Mouse (Mus musculus): Measurements from ENCODE around the gene 4933406M09Rik. TPM values are rescaled to one million over a fixed set of nuclear protein-coding genes. Genes with fewer than 3 reads are reported as not detected.

Gene 4933406M09Rik
- polyA plus RNA-seq, 1 experiment from 2014 or later = not detected

DNA sequence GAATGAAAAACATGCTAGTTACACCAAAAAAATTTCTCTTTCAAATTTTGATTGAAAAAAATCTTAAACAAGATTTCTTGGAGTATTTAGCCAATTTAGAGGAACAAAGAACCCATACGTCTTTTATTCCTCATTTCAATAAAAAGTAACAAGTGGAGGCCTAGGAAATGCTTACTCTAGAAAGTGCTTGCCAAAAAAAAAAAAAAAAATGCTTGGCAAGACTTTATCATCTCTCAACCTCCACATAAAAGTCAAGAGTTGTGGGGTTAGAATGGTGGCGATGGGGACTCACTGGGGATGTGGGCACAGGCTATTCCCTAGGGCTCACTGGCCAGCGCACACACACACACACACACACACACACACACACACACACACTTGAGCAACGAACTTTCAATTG is 22.5 kb upstream of the 4933406M09Rik start:
- Histone ChIP-seq H3K27ac (ENCODE audit: low read depth, low read length) (no peak overlapping the region), H3K4me1 (ENCODE audit: control insufficient read depth, insufficient read depth, low read length) (peaks cover 4% of the 10 kb centered on the region), H3K9me3 (ENCODE audit: control insufficient read depth, low read length) (no peaks in the 10 kb centered on the region), H3K9ac (ENCODE audit: low read length) (no peak overlapping the region), H3K4me2 (ENCODE audit: low read depth) (no peak overlapping the region), H3K4me3 (ENCODE audit: low read depth, low read length) (no peak overlapping the region), H3K27me3 (ENCODE audit: control insufficient read depth, insufficient read depth, low read length) (no peaks in the 10 kb centered on the region), H3K36me3 (ENCODE audit: control insufficient read depth, insufficient read depth, low read length) (peaks cover 2% of the 10 kb centered on the region; the same call in 1 of the 2 replicates)
- WGBS = 76% methylated on average over 4 of the region's 4 CpGs
- DNase-seq (ENCODE audit: low spot score) (no peak), ATAC-seq (ENCODE audit: insufficient read depth, low FRiP score, low TSS enrichment) (no peak)

GRCm38 (mm10) chr1:134365491-134365890 is 20.2 kb upstream of the 4933406M09Rik start:
- Histone ChIP-seq H3K4me2 (ENCODE audit: low read depth) (no peak overlapping the region), H3K9me3 (ENCODE audit: control insufficient read depth, low read length) (no peaks in the 10 kb centered on the region; the same call in 1 of the 2 replicates), H3K27ac (ENCODE audit: low read depth, low read length) (no peak overlapping the region), H3K4me3 (ENCODE audit: low read depth, low read length) (no peak overlapping the region), H3K27me3 (ENCODE audit: control insufficient read depth, insufficient read depth, low read length) (no peaks in the 10 kb centered on the region), H3K4me1 (ENCODE audit: control insufficient read depth, insufficient read depth, low read length) (peaks cover 4% of the 10 kb centered on the region), H3K36me3 (ENCODE audit: control insufficient read depth, insufficient read depth, low read length) (no peaks in the 10 kb centered on the region), H3K9ac (ENCODE audit: low read length) (no peak overlapping the region)
- DNase-seq (ENCODE audit: low spot score) (no peak), ATAC-seq (ENCODE audit: insufficient read depth, low FRiP score, low TSS enrichment) (no peak)
- WGBS = 72% methylated on average over 5 of the region's 5 CpGs

- no peak for ATAC-seq (ENCODE audit: insufficient read depth, low FRiP score, low TSS enrichment)
- Histone ChIP-seq H3K27ac (ENCODE audit: low read depth, low read length) (no peak overlapping the region), H3K4me2 (ENCODE audit: low read depth) (no peak overlapping the region), H3K4me3 (ENCODE audit: low read depth, low read length) (no peak overlapping the region), H3K9ac (ENCODE audit: low read length) (no peak overlapping the region), H3K27me3 (ENCODE audit: control insufficient read depth, insufficient read depth, low read length) (no peaks in the 10 kb centered on the region), H3K36me3 (ENCODE audit: control insufficient read depth, insufficient read depth, low read length) (no peaks in the 10 kb centered on the region), H3K4me1 (ENCODE audit: control insufficient read depth, insufficient read depth, low read length) (no peaks in the 10 kb centered on the region), H3K9me3 (ENCODE audit: control insufficient read depth, low read length) (no peaks in the 10 kb centered on the region; the same call in 1 of the 2 replicates)
- DNase-seq (ENCODE audit: low spot score) = peak; percentile 53
- WGBS = 53% methylated on average over 9 of the region's 9 CpGs
These were observed 16.9 kb upstream of the 4933406M09Rik start for GRCm38 (mm10) chr1:134368777-134369337.

DNA sequence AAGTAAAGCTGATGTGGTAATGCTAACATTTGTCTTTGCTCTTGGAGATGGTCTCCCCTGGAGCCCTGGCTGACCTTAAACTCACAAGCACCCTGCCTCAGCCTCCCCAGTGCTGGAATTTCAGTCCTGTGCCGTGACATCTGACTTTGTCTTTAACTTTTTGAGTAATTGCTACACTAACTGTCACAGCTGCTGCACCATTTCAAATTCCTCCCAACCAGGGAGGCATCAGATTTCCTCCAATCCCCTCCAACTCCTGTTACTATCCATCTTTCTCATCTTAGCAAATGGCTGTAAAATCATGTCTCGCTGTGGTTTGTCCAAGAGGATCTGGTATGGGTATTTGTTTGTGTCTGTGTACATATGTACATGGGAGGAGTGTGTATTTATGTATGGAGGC is 11.6 kb upstream of the 4933406M09Rik start:
- 61% methylated on average over 2 of the region's 2 CpGs for WGBS
- H3K27ac ChIP-seq (ENCODE audit: low read depth, low read length) = no peak overlapping the region
- no peaks in the 10 kb centered on the region; the same call in 1 of the 2 replicates for H3K9me3 ChIP-seq (ENCODE audit: control insufficient read depth, low read length)
- no peak overlapping the region for H3K4me2 ChIP-seq (ENCODE audit: low read depth)
- H3K4me1 ChIP-seq (ENCODE audit: control insufficient read depth, insufficient read depth, low read length) = no peaks in the 10 kb centered on the region
- H3K36me3 ChIP-seq (ENCODE audit: control insufficient read depth, insufficient read depth, low read length) = no peaks in the 10 kb centered on the region
- no peak overlapping the region for H3K9ac ChIP-seq (ENCODE audit: low read length)
- no peaks in the 10 kb centered on the region for H3K27me3 ChIP-seq (ENCODE audit: control insufficient read depth, insufficient read depth, low read length)
- no peak for DNase-seq (ENCODE audit: low spot score)
- H3K4me3 ChIP-seq (ENCODE audit: low read depth, low read length) = no peak overlapping the region
- ATAC-seq (ENCODE audit: insufficient read depth, low FRiP score, low TSS enrichment) = no peak

GRCm38 (mm10) chr1:134381051-134381450 is 4.7 kb upstream of the 4933406M09Rik start:
- no peak overlapping the region for H3K4me3 ChIP-seq (ENCODE audit: low read depth, low read length)
- H3K9me3 ChIP-seq (ENCODE audit: control insufficient read depth, low read length) = no peaks in the 10 kb centered on the region
- no peaks in the 10 kb centered on the region for H3K4me1 ChIP-seq (ENCODE audit: control insufficient read depth, insufficient read depth, low read length)

GRCm38 (mm10) chr1:134381795-134382625 is 3.7 kb upstream of the 4933406M09Rik start:
- Histone ChIP-seq H3K27me3 (ENCODE audit: control insufficient read depth, insufficient read depth, low read length) (no peaks in the 10 kb centered on the region), H3K9me3 (ENCODE audit: control insufficient read depth, low read length) (no peaks in the 10 kb centered on the region), H3K27ac (ENCODE audit: low read depth, low read length) (no peak overlapping the region), H3K9ac (ENCODE audit: low read length) (no peak overlapping the region), H3K4me1 (ENCODE audit: control insufficient read depth, insufficient read depth, low read length) (no peaks in the 10 kb centered on the region), H3K4me3 (ENCODE audit: low read depth, low read length) (peak overlapping the region; percentile 9; the same call in 1 of the 2 replicates), H3K4me2 (ENCODE audit: low read depth) (peak overlapping the region; percentile 40), H3K36me3 (ENCODE audit: control insufficient read depth, insufficient read depth, low read length) (no peaks in the 10 kb centered on the region)
- no peak for ATAC-seq (ENCODE audit: insufficient read depth, low FRiP score, low TSS enrichment)
- 8% methylated on average over 19 of the region's 19 CpGs for WGBS
- DNase-seq (ENCODE audit: low spot score) = no peak

More at GRCm38 (mm10) chr1:134381051-134381450, 4.7 kb upstream of the 4933406M09Rik start:
- Histone ChIP-seq H3K4me2 (ENCODE audit: low read depth) (no peak overlapping the region), H3K9ac (ENCODE audit: low read length) (no peak overlapping the region), H3K36me3 (ENCODE audit: control insufficient read depth, insufficient read depth, low read length) (no peaks in the 10 kb centered on the region), H3K27me3 (ENCODE audit: control insufficient read depth, insufficient read depth, low read length) (no peaks in the 10 kb centered on the region), H3K27ac (ENCODE audit: low read depth, low read length) (no peak overlapping the region)
- 91% methylated on average over 2 of the region's 2 CpGs for WGBS
- no peak for ATAC-seq (ENCODE audit: insufficient read depth, low FRiP score, low TSS enrichment)
- no peak for DNase-seq (ENCODE audit: low spot score)

DNA sequence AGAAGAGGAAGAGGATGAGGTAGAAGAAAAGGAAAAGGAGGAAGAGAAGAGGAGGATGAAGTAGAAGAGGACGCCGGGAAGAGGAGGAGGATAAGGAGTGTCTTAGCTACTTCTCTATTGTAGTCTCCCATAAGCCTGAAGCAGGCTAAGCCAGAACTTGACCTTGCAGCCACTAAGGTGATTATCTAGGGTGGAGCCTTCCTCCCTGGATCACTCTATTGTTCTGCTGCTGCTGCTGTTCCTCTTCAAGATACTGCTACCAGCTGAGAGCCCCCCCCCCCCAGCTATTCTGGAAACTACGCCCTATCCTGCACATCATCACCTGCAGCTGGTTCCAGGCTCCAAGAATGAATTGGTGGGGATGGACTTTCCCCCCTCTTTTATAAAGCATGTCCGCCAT is 1.2 kb upstream of the 4933406M09Rik start:
- Histone ChIP-seq H3K4me1 (ENCODE audit: control insufficient read depth, insufficient read depth, low read length) (no peaks in the 10 kb centered on the region), H3K4me3 (ENCODE audit: low read depth, low read length) (no peak overlapping the region), H3K9me3 (ENCODE audit: control insufficient read depth, low read length) (no peaks in the 10 kb centered on the region), H3K4me2 (ENCODE audit: low read depth) (no peak overlapping the region), H3K36me3 (ENCODE audit: control insufficient read depth, insufficient read depth, low read length) (no peaks in the 10 kb centered on the region), H3K27ac (ENCODE audit: low read depth, low read length) (no peak overlapping the region), H3K9ac (ENCODE audit: low read length) (no peak overlapping the region), H3K27me3 (ENCODE audit: control insufficient read depth, insufficient read depth, low read length) (no peaks in the 10 kb centered on the region)
- no peak for ATAC-seq (ENCODE audit: insufficient read depth, low FRiP score, low TSS enrichment)
- no peak for DNase-seq (ENCODE audit: low spot score)
- WGBS = 73% methylated on average over 4 of the region's 4 CpGs

DNA sequence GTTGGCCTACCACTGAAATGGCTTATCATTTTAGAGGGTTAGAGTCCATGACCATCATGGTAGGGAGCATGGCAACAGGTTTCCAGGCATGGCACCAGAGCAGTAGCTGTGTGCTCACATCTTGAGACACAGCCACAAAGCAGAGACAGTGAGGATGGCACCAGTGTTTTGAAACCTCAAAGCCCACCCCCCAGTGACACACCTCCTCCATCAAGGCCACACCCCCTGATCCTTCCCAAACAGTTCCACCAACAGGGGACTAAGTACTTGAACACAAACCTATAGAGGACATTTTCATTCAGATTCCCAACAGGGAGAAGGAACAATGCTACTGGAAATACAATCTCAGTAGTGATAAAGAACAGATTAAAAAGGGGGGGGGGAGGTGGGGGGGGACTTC is 564 bp upstream of the 4933406M09Rik start:
- H3K4me2 ChIP-seq (ENCODE audit: low read depth) = no peak overlapping the region
- no peak overlapping the region for H3K9ac ChIP-seq (ENCODE audit: low read length)
- DNase-seq (ENCODE audit: low spot score) (no peak), ATAC-seq (ENCODE audit: insufficient read depth, low FRiP score, low TSS enrichment) (no peak)
- H3K9me3 ChIP-seq (ENCODE audit: control insufficient read depth, low read length) = no peaks in the 10 kb centered on the region
- H3K27me3 ChIP-seq (ENCODE audit: control insufficient read depth, insufficient read depth, low read length) = no peaks in the 10 kb centered on the region
- no peak overlapping the region for H3K27ac ChIP-seq (ENCODE audit: low read depth, low read length)
- H3K4me3 ChIP-seq (ENCODE audit: low read depth, low read length) = no peak overlapping the region
- no peaks in the 10 kb centered on the region for H3K4me1 ChIP-seq (ENCODE audit: control insufficient read depth, insufficient read depth, low read length)
- no peaks in the 10 kb centered on the region for H3K36me3 ChIP-seq (ENCODE audit: control insufficient read depth, insufficient read depth, low read length)

GRCm38 (mm10) chr1:134393827-134394226 is 8.1 kb downstream of the 4933406M09Rik start:
- ATAC-seq (ENCODE audit: insufficient read depth, low FRiP score, low TSS enrichment) (no peak), DNase-seq (ENCODE audit: low spot score) (no peak)
- Histone ChIP-seq H3K4me3 (ENCODE audit: low read depth, low read length) (no peak overlapping the region), H3K36me3 (ENCODE audit: control insufficient read depth, insufficient read depth, low read length) (no peaks in the 10 kb centered on the region), H3K27me3 (ENCODE audit: control insufficient read depth, insufficient read depth, low read length) (no peaks in the 10 kb centered on the region), H3K9ac (ENCODE audit: low read length) (no peak overlapping the region), H3K9me3 (ENCODE audit: control insufficient read depth, low read length) (no peaks in the 10 kb centered on the region), H3K4me2 (ENCODE audit: low read depth) (no peak overlapping the region), H3K27ac (ENCODE audit: low read depth, low read length) (no peak overlapping the region), H3K4me1 (ENCODE audit: control insufficient read depth, insufficient read depth, low read length) (no peaks in the 10 kb centered on the region)
- WGBS = 55% methylated on average over 5 of the region's 5 CpGs
